ENCODE assay signal across 9 mouse cellular contexts in genomic region chr4:139821071-139821470, GRCm38 (mm10). TPM values are rescaled to one million over a fixed set of nuclear protein-coding genes. Genes with fewer than 3 reads are reported as not detected.
DNase-seq lines count a peak whose midpoint lies in the region; ATAC-seq lines count a peak whose summit lies in the region.
"Had no signal": no experiment of that assay in that cellular context is flagged by ENCODE, and none has a peak within 500 bp of the region (broad histone marks: within the 10 kb centered on the region; RNA-seq: fewer than 3 reads in every experiment).

No protein-coding gene starts in this region.

- WGBS in lung, embryonic 16.5 days = under 1% methylated on average over 22 of the region's 22 CpGs
- 3% methylated on average over 22 of the region's 22 CpGs for WGBS in forebrain, embryonic 15.5 days
- WGBS in limb, embryonic 13.5 days = 1% methylated on average over 22 of the region's 22 CpGs
- WGBS in stomach, embryonic 15.5 days = 2% methylated on average over 22 of the region's 22 CpGs

- peak overlapping the region; percentile 45 for H3K4me2 ChIP-seq in lung, embryonic 16.5 days (ENCODE audit: low read depth, low read length)
- H3K4me2 ChIP-seq in forebrain, embryonic 15.5 days (replicated peaks) = peak overlapping the region; percentile 47
- H3K4me2 ChIP-seq in limb, embryonic 13.5 days (replicated peaks) = peak overlapping the region; percentile 59
- peak overlapping the region; percentile 53 for H3K4me2 ChIP-seq in stomach, embryonic 15.5 days

- H3K9me3 ChIP-seq in lung, embryonic 16.5 days (ENCODE audit: control insufficient read depth, low read length) = no peaks in the 10 kb centered on the region
- no peaks in the 10 kb centered on the region for H3K9me3 ChIP-seq in forebrain, embryonic 15.5 days
- H3K9me3 ChIP-seq in limb, embryonic 13.5 days = no peaks in the 10 kb centered on the region
- H3K9me3 ChIP-seq in stomach, embryonic 15.5 days = no peaks in the 10 kb centered on the region

- H3K27ac ChIP-seq in lung, embryonic 16.5 days (ENCODE audit: low read length) = no peak overlapping the region
- no peak overlapping the region for H3K27ac ChIP-seq in forebrain, embryonic 15.5 days (replicated peaks)
- no peak overlapping the region for H3K27ac ChIP-seq in limb, embryonic 13.5 days
- H3K27ac ChIP-seq in stomach, embryonic 15.5 days = no peak overlapping the region

- H3K27me3 ChIP-seq in lung, embryonic 16.5 days (ENCODE audit: control insufficient read depth, insufficient read depth, low read depth, low read length) = peaks cover 96% of the 10 kb centered on the region
- H3K27me3 ChIP-seq in forebrain, embryonic 15.5 days = peaks cover 95% of the 10 kb centered on the region
- peaks cover 100% of the 10 kb centered on the region for H3K27me3 ChIP-seq in limb, embryonic 13.5 days
- H3K27me3 ChIP-seq in stomach, embryonic 15.5 days (replicated peaks) = peaks cover 94% of the 10 kb centered on the region

- H3K4me1 ChIP-seq in lung, embryonic 16.5 days (replicated peaks; ENCODE audit: control insufficient read depth, insufficient read depth, low read length) = peaks cover 17% of the 10 kb centered on the region
- peaks cover 34% of the 10 kb centered on the region for H3K4me1 ChIP-seq in forebrain, embryonic 15.5 days
- H3K4me1 ChIP-seq in limb, embryonic 13.5 days = peaks cover 28% of the 10 kb centered on the region
- peaks cover 13% of the 10 kb centered on the region for H3K4me1 ChIP-seq in stomach, embryonic 15.5 days

- H3K4me3 ChIP-seq in lung, embryonic 16.5 days (ENCODE audit: low read length) = peak overlapping the region; percentile 33
- H3K4me3 ChIP-seq in forebrain, embryonic 15.5 days = peak overlapping the region; percentile 32
- H3K4me3 ChIP-seq in limb, embryonic 13.5 days = peak overlapping the region; percentile 35
- H3K4me3 ChIP-seq in stomach, embryonic 15.5 days (replicated peaks) = peak overlapping the region; percentile 27

- DNase-seq in lung, postnatal 14 days = no peak
- DNase-seq in right cerebral cortex, postnatal 14 days = no peak
- no peak for DNase-seq in urinary bladder, postnatal 36 days (ENCODE audit: low spot score in 2 of 2)
- DNase-seq: layer of hippocampus, adult 9-11 months; right cerebral cortex, postnatal 4 days had no signal

- no peaks in the 10 kb centered on the region for H3K36me3 ChIP-seq in lung, embryonic 16.5 days (ENCODE audit: control insufficient read depth, insufficient read depth, low read length)
- no peaks in the 10 kb centered on the region for H3K36me3 ChIP-seq in forebrain, embryonic 15.5 days
- no peaks in the 10 kb centered on the region for H3K36me3 ChIP-seq in limb, embryonic 13.5 days
- H3K36me3 ChIP-seq in stomach, embryonic 15.5 days = no peaks in the 10 kb centered on the region

- H3K9ac ChIP-seq in lung, embryonic 16.5 days (ENCODE audit: low read length) = 0 out of 2 replicates have a peak overlapping the region, but pooled peaks have one; percentile 11
- H3K9ac ChIP-seq in forebrain, embryonic 15.5 days (replicated peaks) = 0 out of 2 replicates have a peak overlapping the region, but pooled peaks have one; percentile 1
- peak overlapping the region; percentile 54; the same call in 1 of the 2 replicates for H3K9ac ChIP-seq in limb, embryonic 13.5 days
- no peak overlapping the region for H3K9ac ChIP-seq in stomach, embryonic 15.5 days

- ATAC-seq in lung, embryonic 16.5 days (ENCODE audit: low read depth) = no peak
- no peak for ATAC-seq in forebrain, embryonic 15.5 days (replicated peaks)
- ATAC-seq in limb, embryonic 13.5 days (ENCODE audit: low FRiP score, low read depth) = no peak
- ATAC-seq in stomach, embryonic 15.5 days (ENCODE audit: insufficient read depth, low FRiP score, low read depth) = no peak

RNA-seq across cellular contexts. Expression of gene Pax7, which starts 12.3 kb away (rescaled TPM):
- polyA plus RNA-seq in lung, embryonic 16.5 days (2015; fragmentation: Nextera tagmentation; extraction: Ambion mirVana) = 0.04 TPM in 1 of 2 replicates, not detected in the other
- 0.08 TPM in 1 of 2 replicates, not detected in the other for polyA plus RNA-seq in forebrain, embryonic 15.5 days (2015; fragmentation: Nextera tagmentation; extraction: Ambion mirVana)
- polyA plus RNA-seq in limb, embryonic 13.5 days (2015; fragmentation: Nextera tagmentation; extraction: Ambion mirVana) = 0.90 and 0.92 TPM in 2 replicates
- 0.03 and 0.04 TPM in 2 replicates for polyA plus RNA-seq in stomach, embryonic 15.5 days (2015; fragmentation: Nextera tagmentation; extraction: Ambion mirVana)
